Mouse (Mus musculus) lung, embryonic 14.5 days (tissue): Measurements from ENCODE around the gene Tmem131l. TPM values are rescaled to one million over a fixed set of nuclear protein-coding genes. Genes with fewer than 3 reads are reported as not detected.

Experiments used
- ATAC-seq: fragments of 200-750 bp; cut with Nextera tagmentation; 2 replicates; pipeline ENCODE4 v1.8.0; 2017; ENCODE audit warnings: mild to moderate bottlenecking, moderate TSS enrichment, moderate library complexity; ENCODE audit not compliant: insufficient read depth
- DNase-seq: peaks from one replicate; pipeline ENCODE4 v3.0.0-alpha.2; 2015
- H3K27ac ChIP-seq: fragments of 300-500 bp; sonication (generic); 2 replicates; pipeline ENCODE4 v1.5.1; 2014; ENCODE audit warnings: low read depth, mild to moderate bottlenecking, moderate library complexity
- H3K27me3 ChIP-seq: fragments of 300-500 bp; sonication (generic); 2 replicates; pipeline ENCODE4 v1.6.1; 2014; ENCODE audit warnings: low read length, control low read depth; ENCODE audit not compliant: insufficient read depth
- H3K36me3 ChIP-seq: fragments of 300-500 bp; sonication (generic); 2 replicates; pipeline ENCODE4 v1.6.1; 2014; ENCODE audit warnings: control low read depth; ENCODE audit not compliant: insufficient read depth
- H3K4me1 ChIP-seq: fragments of 300-500 bp; sonication (generic); 2 replicates; pipeline ENCODE4 v1.6.1; 2014; ENCODE audit warnings: antibody characterized with exemption, control low read depth; ENCODE audit not compliant: insufficient read depth
- H3K4me2 ChIP-seq: fragments of 300-500 bp; sonication (generic); 2 replicates; pipeline ENCODE4 v1.6.1; 2014; ENCODE audit warnings: mild to moderate bottlenecking
- H3K4me3 ChIP-seq: fragments of 300-500 bp; sonication (generic); 2 replicates; pipeline ENCODE4 v1.5.1; 2014; ENCODE audit warnings: low read depth, low read length
- H3K9ac ChIP-seq: fragments of 300-500 bp; sonication (generic); 2 replicates; pipeline ENCODE4 v1.6.1; 2014
- H3K9me3 ChIP-seq: fragments of 300-500 bp; sonication (generic); 2 replicates; pipeline ENCODE4 v1.6.1; 2016; ENCODE audit warnings: low read depth, low read length, control low read depth
- CTCF ChIP-seq: IDR thresholded peaks from 2 replicates; pipeline ENCODE4 v1.5.1; 2016; ENCODE audit warnings: antibody characterized with exemption, low read depth
- WGBS: fragments of 180-500 bp; shearing (Covaris S2); extraction: QIAGEN DNeasy Blood & Tissue Kit; methylation state at CpG from one replicate; pipeline ENCODE4 v1.1.7; 2014; 5-methylcytosine and 5-hydroxymethylcytosine counted together
- polyA plus RNA-seq: library from polyadenylated mRNA; unstranded; fragments of >200 nt; fragmentation: Nextera tagmentation; extraction: Ambion mirVana; gene quantifications from 2 replicates; pipeline ENCODE4 v1.2.1, GENCODE M21; 2014

Tmem131l gene
- polyA plus RNA-seq, 1 experiment from 2014 or later, result 61.9 TPM

DNA sequence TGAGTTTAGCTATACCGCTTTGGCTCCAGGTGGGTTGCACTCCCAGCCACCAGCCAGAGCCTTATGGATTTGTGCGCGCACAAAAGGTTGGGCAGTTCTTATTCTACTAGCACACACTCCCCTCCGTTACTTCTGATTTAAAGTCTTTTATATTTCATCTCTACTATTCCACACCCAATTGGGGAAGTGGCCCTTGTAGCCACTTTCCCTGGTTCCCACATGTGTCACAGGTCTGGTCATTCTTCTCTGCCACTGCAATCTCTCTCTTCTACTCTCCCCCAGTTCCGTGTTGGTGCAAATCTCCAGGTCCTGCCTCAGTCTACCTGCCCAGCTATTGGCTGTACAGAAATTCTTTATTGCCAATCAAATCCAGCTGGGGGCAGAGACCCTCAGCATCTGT is 184.3 kb downstream of the Tmem131l start:
- Histone ChIP-seq H3K9ac (no peak overlapping the region), H3K4me1 (no peaks in the 10 kb centered on the region), H3K27me3 (no peaks in the 10 kb centered on the region), H3K4me2 (no peak overlapping the region), H3K4me3 (no peak overlapping the region), H3K27ac (no peak overlapping the region), H3K36me3 (no peaks in the 10 kb centered on the region), H3K9me3 (no peaks in the 10 kb centered on the region)
- DNase-seq (no peak), ATAC-seq (no peak)
- no peak for TF ChIP-seq CTCF
- WGBS, result 86% methylated on average over 5 of the region's 5 CpGs

GRCm38 (mm10) chr3:83849341-83849740 is 190.6 kb downstream of the Tmem131l start:
- Histone ChIP-seq H3K9me3 (no peaks in the 10 kb centered on the region), H3K4me2 (no peak overlapping the region), H3K27me3 (no peaks in the 10 kb centered on the region), H3K4me1 (no peaks in the 10 kb centered on the region), H3K36me3 (no peaks in the 10 kb centered on the region), H3K4me3 (no peak overlapping the region), H3K27ac (no peak overlapping the region), H3K9ac (no peak overlapping the region)
- no peak for TF ChIP-seq CTCF
- no peak for ATAC-seq
- no peak for DNase-seq
- 71% methylated on average over 2 of the region's 2 CpGs for WGBS

Other genes starting within 250 kb of the Tmem131l start
- gene Tlr2, start 198.4 kb downstream of the Tmem131l start, polyA plus RNA-seq, result 3.5 and 4.6 TPM in 2 replicates
- 15.4 and 16.9 TPM in 2 replicates for gene Mnd1, start 115.6 kb upstream of the Tmem131l start, polyA plus RNA-seq
- 1.2 and 1.6 TPM in 2 replicates for gene Gm6525, start 133.9 kb upstream of the Tmem131l start, polyA plus RNA-seq